Mouse (Mus musculus): ENCODE data around the gene 1110025L11Rik. TPM values are rescaled to one million over a fixed set of nuclear protein-coding genes. Genes with fewer than 3 reads are reported as not detected.

Gene 1110025L11Rik
- polyA plus RNA-seq (2012; rRNA removed) = not detected in 2 replicates

GRCm38 (mm10) chr16:89063902-89064301 is at the start of gene 1110025L11Rik:
Gene 1110025L11Rik, minus strand, starts transcription at chr16:89064002.

DNA sequence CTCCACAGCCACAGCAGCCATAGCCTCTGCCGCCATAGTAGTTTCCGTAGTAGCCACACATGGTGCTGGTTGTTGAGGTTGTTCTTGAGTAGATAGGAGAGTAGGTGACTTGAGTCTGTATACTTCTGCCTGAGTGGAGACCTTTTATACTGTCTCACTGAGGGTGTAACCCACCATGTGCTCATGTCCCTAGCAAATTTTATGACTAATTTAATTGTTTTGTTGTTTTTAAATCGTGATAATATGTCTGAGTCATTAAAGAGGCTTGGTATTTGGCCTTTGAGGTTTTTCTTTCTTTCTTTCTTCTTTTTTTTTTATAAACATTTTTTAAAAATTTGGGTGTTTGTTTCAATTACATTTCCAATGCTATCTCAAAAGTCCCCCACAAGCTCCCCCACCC is 16.0 kb downstream of the 1110025L11Rik start, which contains the start of gene Krtap6-5:
Krtap6-5 (minus strand) TSS at position 101 of the 400 bp plus-strand sequence.

DNA sequence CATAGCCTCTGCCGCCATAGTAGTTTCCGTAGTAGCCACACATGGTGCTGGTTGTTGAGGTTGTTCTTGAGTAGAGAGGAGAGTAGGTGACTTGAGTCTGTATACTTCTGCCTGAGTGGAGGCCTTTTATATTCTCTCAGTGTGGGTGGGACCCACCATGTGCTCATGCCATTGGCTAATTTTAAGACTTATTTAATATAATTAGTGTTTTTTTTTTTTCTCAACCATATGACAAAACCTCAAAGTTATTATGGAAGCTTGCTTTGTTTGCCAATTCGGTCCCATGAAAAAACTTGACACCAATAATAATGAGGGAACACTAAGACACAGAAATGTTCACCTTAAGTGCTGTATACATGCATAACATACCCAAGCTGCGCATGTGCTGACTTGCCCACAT is 22.4 kb downstream of the 1110025L11Rik start, which contains the start of gene Gm10228:
Gm10228 (minus strand) TSS at position 101 of the 400 bp plus-strand sequence.

GRCm38 (mm10) chr16:89031399-89031798 is 32.4 kb downstream of the 1110025L11Rik start, which contains the start of gene Krtap6-1:
Gene Krtap6-1, plus strand, starts transcription at chr16:89031699.

DNA sequence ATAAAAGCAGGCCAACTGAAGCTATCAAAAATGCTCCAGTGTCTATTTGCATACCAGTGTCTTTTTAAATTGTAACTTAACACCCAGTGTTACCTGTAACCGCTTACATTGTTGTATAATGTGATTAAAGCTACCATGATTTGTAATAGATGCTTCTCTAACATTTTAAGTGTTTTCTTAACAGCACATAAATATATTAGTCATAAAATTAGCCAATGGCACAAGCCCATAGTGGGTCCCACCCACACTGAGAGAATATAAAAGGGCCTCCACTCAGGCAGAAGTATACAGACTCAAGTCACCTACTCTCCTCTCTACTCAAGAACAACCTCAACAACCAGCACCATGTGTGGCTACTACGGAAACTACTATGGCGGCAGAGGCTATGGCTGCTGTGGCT is 48.8 kb downstream of the 1110025L11Rik start, which contains the start of gene Gm10229:
Gm10229 (plus strand) TSS at position 301 of the 400 bp plus-strand sequence.

Other genes starting within 250 kb of the 1110025L11Rik start
- gene Krtap15, start 243.8 kb downstream of the 1110025L11Rik start, polyA plus RNA-seq (2012; rRNA removed) = not detected in 2 replicates
- gene Krtap14, start 237.9 kb downstream of the 1110025L11Rik start, polyA plus RNA-seq (2012; rRNA removed) = not detected in 2 replicates
- gene Krtap19-1, start 194.6 kb downstream of the 1110025L11Rik start, polyA plus RNA-seq (2012; rRNA removed) = not detected in 2 replicates
- not detected in 2 replicates for gene Krtap19-2, start 189.7 kb downstream of the 1110025L11Rik start, polyA plus RNA-seq (2012; rRNA removed)
- gene Krtap19-3, start 186.0 kb downstream of the 1110025L11Rik start, polyA plus RNA-seq (2012; rRNA removed) = not detected in 2 replicates
- gene Krtap19-4, start 178.9 kb downstream of the 1110025L11Rik start, polyA plus RNA-seq (2012; rRNA removed) = not detected in 2 replicates
- not detected in 2 replicates for gene Krtap19-5, start 167.5 kb downstream of the 1110025L11Rik start, polyA plus RNA-seq (2012; rRNA removed)
- not detected in 2 replicates for gene Krtap19-9b, start 131.7 kb downstream of the 1110025L11Rik start, polyA plus RNA-seq (2012; rRNA removed)
- not detected in 2 replicates for gene Krtap16-3, start 101.1 kb downstream of the 1110025L11Rik start, polyA plus RNA-seq (2012; rRNA removed)
- not detected in 2 replicates for gene Krtap22-2, start 53.2 kb downstream of the 1110025L11Rik start, polyA plus RNA-seq (2012; rRNA removed)
- gene Gm10229, start 48.7 kb downstream of the 1110025L11Rik start, polyA plus RNA-seq (2012; rRNA removed) = not detected in 2 replicates
- not detected in 2 replicates for gene Krtap6-1, start 32.3 kb downstream of the 1110025L11Rik start, polyA plus RNA-seq (2012; rRNA removed)
- gene Gm10228, start 22.5 kb downstream of the 1110025L11Rik start, polyA plus RNA-seq (2012; rRNA removed) = not detected in 2 replicates
- not detected in 2 replicates for gene Krtap6-5, start 16.1 kb downstream of the 1110025L11Rik start, polyA plus RNA-seq (2012; rRNA removed)
- gene Krtap6-3, start 20.0 kb upstream of the 1110025L11Rik start, polyA plus RNA-seq (2012; rRNA removed) = not detected in 2 replicates
- gene Gm6358, start 76.8 kb upstream of the 1110025L11Rik start, polyA plus RNA-seq (2012; rRNA removed) = not detected in 2 replicates
- gene Gm10061, start 87.1 kb upstream of the 1110025L11Rik start, polyA plus RNA-seq (2012; rRNA removed) = not detected in 2 replicates
- not detected in 2 replicates for gene Gm9789, start 94.0 kb upstream of the 1110025L11Rik start, polyA plus RNA-seq (2012; rRNA removed)
- gene Gm7735, start 105.5 kb upstream of the 1110025L11Rik start, polyA plus RNA-seq (2012; rRNA removed) = not detected in 2 replicates
- gene 1110057P08Rik, start 110.7 kb upstream of the 1110025L11Rik start, polyA plus RNA-seq (2012; rRNA removed) = not detected in 2 replicates
- gene Krtap20-2, start 141.9 kb upstream of the 1110025L11Rik start, polyA plus RNA-seq (2012; rRNA removed) = not detected in 2 replicates